Mouse (Mus musculus): ENCODE results near the gene Oas2.

GRCm38 (mm10) chr5:120710826-120711248 is 38.8 kb downstream of the Oas2 start:
- no peak for TF ChIP-seq POLR2A (IDR thresholded peaks at IDR 0.05; ENCODE audit: insufficient read length, low read depth)
- no peak for TF ChIP-seq MYOG (IDR thresholded peaks at IDR 0.05; ENCODE audit: control insufficient read depth in 1 of 3, insufficient read depth in 1 of 3, insufficient read length in 2 of 3, low read depth in 2 of 3)
- TF ChIP-seq E2F4 (IDR thresholded peaks at IDR 0.05; ENCODE audit: insufficient read depth), result no peak
- TF ChIP-seq CEBPB (IDR thresholded peaks at IDR 0.05; ENCODE audit: insufficient read depth, poor library complexity, severe bottlenecking), result no peak
- TF ChIP-seq POLR2AphosphoS2 (IDR thresholded peaks at IDR 0.05; ENCODE audit: insufficient read length, low read depth), result no peak
